Mouse (Mus musculus) kidney, adult 2 months (tissue): ENCODE measurements around the gene Asap3.

Source experiments
- CTCF ChIP-seq: fragments of 200-500 bp; conservative IDR thresholded peaks from 2 replicates; pipeline ENCODE4 v1.5.1; 2011; ENCODE audit warnings: low read depth, mild to moderate bottlenecking, control low read depth, low read length, moderate library complexity, mixed read lengths; ENCODE audit not compliant: insufficient read depth, insufficient read length
- POLR2A ChIP-seq: fragments of 200-500 bp; IDR thresholded peaks from one replicate; pipeline ENCODE4 v1.6.1; 2011; ENCODE audit warnings: low read depth, low read length, control low read depth

- TF ChIP-seq POLR2A (no peak), CTCF (peak; percentile 78)
Measured at GRCm38 (mm10) chr4:136179998-136180397, 26.2 kb upstream of the Asap3 start.
